Mouse (Mus musculus): ENCODE data around the gene Lcn12.
A peak's percentile ranks its signal among the peaks of the same experiment; 100 is the strongest.

Lcn12 gene

DNA sequence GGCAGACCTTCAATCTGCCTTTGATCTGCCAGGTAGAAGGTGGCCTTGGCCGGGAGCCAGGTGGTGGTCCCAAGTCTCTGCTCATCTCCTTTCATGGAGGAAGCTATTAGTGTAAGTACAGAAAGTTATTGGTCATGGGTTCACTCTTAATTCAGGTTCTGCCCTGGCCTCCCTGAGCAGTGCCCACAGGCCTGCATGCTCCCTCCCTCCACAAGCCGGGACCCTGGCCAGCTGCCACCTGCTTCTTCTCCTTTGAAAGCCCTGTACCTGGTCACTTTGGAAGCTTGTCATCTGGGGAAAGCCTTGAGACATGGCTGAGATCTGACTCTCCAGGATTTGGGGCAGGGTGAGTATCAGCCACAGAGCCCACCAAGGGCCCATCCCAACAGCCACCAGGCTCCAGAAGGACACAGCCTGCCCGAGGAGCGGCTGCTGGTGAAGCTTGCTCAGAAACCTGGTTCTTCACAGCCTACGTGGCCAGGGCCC, at the start of gene Lcn12:
Lcn12 (minus strand) TSS at position 436 of the 486 bp plus-strand sequence.
- DNase-seq, result no peak

DNA sequence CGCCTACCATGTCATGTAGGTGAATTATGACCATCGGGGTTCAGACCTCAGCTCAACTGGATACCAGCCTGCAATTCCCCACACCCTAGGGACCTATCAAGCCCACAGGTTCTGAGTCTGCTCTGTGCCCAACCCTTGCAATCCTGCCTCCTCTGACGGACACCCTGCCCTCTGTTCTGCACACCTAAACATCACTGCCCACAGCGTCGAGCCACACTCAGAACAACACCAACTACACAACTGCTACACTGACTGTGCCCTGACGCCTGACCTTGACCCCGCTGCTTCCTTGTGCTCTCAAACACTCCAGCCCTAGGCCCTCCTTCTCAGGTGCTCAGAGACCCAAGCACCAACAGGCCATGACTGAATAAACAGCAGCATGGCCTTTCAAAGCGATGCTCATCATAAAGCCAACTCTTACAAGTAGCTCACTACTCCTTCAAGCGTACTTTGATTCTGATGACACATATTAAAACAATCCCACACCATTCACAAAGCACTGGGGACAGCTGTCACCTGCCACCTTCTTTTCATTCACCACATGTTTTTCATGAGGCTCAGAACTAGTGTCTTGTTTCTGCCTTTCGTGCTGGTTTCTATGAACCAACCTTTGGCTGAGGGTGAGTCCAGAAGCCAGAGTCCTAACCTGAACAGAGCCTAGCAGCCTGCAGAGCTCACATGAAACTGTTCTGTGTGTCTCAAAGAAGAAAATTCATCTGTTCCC, 48.1 kb upstream of the Lcn12 start:
- peak; percentile 25 for DNase-seq

DNA sequence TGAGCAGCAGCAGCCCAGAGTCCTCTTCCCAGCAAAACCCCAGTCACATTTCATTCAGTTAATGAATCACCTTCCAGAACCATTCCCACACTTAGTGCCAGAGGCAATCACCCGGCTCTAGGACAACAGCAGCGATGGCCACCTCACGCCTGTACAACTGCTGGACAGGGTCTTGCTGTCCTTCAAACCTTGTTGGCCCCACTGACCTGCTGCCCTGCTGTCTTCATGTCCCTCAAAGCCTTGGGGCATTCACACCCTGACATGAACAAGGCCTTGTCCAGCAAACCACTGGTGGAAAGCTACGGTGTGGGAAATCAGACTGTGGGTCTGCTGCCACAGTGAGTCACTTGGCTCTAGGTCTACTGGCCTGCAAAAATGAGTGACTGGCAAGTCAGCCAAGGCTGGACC, 46.8 kb upstream of the Lcn12 start:
- DNase-seq, result no peak

DNA sequence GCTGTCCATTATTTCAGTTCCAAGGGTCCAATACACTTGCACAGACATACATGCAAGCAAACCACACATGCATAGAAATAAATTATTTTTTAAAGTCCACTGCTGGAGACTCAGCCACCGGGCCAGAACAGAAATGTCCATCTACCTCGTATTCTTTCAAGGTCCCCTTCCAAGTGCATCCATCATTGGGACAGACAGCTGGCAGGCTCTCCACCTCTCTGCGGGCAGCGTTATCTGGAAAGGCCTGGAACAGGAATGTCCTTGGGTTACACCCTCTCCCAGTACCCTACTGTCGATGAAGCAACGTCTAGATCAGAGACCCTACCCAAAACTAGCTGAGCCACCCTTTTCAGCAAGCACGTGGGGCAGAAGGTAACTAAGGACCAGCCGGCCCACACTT, 42.8 kb upstream of the Lcn12 start:
- no peak for DNase-seq

DNA sequence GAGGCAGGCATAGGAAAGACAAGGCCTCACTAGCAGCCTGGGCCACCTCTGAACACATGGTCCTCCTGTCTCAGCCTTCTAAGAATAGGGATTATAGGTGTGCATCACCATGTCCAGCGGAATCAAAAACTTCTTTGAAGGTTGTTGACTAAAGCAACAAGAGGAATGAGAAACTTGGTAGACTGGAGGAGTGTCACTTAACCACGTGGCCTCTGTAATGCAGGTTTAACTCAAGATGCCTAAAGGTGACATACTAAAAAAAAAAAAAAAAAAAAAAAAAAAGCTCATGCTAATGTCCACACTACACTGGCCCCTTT, 41.1 kb upstream of the Lcn12 start:
- no peak for DNase-seq

DNA sequence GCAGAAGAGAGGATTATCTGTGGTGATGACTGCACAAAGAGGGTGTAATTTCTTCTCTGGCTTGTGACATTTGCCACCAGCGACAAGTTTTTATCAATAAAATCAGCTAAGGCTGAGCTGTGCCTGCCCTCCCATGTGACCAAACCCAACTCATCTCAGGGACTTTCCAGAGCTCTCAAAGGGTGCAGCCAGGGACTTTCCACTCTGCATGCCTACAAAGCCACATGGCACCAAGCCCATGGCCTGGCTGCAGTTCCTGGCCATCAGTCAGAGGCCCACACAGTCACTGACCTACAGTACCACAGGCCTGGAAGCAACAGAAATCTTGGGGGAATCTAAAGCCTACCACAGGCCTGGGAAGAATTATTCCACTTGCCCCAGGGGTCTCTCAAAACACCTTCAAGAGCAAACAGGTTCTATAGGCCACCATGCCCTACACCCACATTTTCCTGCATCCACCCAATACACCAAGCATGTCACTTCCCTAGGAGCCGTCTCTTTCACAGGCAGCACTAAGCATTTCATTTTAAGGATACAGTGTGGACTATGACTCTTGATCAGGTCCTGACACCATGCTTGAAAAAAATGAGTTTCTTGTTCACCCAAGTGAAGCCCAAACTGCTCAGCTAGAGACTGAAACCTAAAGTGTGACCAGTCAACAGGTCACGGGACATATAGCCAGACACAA, 40.6 kb upstream of the Lcn12 start:
- peak; percentile 90 for DNase-seq

DNA sequence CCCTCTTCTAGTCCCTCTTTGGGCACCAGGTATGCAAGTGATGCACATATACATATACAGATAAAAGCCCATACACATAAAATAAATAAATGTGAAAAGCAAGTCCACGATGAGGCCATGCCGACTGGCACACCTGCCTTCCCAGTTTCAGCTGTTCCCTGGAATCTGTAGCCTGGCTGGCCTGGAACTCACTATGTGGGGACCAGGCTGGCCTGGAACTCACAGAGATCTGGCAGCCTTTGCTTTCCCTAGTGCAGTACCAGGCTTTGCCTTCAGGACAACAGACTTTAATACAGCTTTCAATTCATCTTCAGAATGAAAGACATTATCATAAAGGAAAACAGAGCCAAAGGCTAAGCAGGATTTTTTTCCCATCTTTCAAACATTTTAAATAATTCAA, 40.0 kb upstream of the Lcn12 start:
- DNase-seq, result no peak

DNA sequence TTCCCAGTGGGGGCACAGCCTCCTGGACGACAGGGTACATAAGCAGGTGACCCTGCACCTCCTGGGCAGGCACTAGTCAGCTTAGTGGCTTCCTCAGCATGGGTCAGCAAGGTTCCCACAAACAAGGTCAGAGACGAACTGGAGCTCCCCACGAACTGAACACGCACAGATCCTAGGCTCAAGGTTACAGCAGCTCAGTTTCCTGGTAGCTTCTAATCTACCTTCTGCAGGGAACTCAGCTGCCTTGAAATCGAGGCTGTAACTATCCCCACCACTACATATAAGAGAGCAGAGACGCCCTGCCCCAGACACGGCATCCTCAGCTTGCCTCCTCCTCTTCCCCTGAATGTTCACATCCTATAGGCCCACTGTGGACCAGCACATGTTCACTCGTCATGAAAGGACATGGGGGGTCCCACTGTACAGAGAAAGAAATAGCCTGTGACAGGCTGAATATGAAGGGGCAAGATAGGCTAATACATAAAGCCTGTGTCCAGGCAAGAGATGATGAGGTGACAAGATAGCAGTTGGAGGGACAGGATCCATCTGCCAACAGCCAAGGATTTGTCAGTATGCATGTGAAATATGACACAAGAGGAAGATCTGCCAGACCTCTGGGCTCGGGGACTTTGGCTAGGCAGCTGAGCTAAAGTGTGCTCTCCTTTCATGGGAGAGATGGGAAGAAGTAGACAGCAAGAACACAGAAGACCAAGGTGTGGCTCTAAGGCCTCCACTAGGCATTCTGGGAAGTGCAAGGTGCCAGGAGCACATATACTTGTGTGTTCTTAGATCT, 33.0 kb upstream of the Lcn12 start:
- no peak for DNase-seq

DNA sequence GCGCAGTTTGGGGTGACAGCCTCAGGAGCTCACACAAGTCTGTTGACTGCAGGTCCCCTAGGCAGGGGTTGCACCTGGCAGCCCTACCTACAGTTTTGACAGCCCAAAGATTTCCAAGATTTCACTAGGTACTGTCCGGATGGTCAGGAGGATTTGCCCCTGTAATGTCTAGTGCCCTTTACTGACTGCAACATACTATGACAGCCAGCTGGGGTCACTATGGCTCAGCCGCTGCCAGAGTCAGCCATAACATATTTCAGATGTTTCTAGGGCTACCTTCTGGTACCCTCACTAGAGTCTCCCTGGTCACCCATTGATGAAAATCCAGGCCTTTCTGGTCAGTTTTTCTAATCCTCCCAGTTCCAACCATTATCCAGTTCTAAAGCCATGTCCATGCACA, 16.2 kb upstream of the Lcn12 start:
- no peak for DNase-seq

DNA sequence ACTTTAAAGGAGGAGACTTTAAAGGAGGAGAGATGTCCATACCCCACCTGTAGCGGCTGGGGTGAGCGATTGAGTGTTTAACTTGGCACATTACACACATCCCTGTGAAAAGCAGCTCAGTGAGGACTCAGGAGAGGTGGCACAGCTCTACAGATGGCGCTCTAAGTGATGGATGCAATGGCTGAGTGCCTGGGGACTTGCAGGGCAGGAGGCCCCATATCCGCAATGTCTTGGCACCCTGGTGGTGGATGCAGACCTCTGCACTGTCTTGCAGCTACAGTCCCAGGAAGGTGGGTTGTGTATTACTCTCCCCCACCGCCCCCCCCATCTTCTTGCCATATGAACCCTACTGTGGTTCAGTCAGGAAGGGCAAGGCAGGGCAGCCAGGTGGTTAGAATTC, 13.3 kb upstream of the Lcn12 start:
- DNase-seq, result peak; percentile 56

DNA sequence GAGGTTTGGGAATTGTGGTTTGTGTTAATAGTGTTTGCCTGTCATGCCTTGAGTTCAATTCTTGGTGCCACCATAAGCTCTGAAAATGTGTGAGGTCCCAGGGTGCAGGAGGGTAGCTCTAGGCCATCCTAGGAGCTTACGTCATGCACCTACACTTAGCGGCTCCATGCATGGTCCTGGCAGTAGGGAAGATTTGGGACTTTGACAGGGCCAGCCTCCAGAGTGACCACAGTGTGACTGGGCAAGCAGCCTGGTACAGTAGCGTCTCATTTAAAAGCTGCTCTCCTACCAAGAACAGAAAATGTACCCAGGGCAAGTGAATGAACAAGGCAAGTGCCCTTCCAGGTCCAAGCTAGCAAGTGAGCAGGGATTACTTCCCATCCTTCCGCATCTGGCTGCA, 12.1 kb upstream of the Lcn12 start:
- no peak for DNase-seq

DNA sequence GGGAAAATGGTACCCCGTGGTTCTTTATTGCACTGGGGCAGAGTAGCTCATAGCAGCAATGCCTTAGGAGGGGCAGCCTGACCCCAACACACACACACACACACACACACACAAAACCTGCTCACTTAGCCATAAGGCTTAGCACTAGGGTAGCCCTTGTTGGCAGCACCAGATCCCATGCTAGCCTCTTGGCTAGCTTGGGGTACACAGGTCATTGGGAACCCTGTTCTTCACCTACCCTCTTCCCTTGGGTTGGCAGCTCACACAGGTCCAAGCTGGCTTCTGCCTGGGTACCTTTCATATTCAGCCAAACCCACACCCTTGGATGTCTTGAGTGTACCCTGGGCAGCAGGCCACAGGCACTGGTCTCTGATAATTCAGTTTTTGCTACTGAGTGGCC, 11.3 kb upstream of the Lcn12 start:
- DNase-seq, result no peak

DNA sequence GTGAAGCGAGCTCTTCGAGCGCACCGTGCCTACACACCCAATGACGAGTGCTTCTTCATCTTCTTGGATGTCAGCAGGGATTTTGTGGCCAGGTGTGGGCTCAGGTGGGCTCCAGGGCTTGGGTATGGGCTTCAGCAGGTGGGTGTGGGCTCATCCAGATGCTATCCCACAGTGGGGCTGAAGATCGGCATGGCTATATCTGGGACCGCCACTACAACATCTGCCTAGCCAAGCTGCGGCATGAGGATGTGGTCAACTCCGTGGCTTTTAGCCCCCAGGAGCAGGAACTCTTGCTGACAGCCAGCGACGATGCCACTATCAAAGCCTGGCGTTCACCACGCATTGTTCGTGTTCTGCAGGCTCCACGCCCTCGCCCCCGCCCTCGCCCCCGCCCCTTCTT, 10.8 kb upstream of the Lcn12 start:
- no peak for DNase-seq

DNA sequence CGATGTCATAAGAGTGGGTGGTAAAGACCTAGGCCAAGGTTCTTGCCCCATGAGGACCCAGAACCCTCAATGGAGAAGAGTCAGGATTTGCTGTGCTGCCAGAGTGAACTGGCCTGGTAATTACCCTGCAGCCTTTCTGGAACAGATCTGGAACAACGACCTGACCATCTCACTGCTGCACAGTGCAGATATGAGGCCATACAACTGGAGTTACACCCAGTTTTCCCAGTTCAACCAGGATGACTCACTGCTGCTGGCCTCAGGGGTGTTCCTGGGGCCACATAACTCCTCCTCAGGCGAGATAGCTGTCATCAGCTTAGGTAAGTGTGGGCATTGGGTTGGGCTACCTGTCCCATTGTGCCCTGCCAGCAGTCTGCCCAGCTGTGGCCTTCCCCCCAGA, 9.0 kb upstream of the Lcn12 start:
- no peak for DNase-seq

DNA sequence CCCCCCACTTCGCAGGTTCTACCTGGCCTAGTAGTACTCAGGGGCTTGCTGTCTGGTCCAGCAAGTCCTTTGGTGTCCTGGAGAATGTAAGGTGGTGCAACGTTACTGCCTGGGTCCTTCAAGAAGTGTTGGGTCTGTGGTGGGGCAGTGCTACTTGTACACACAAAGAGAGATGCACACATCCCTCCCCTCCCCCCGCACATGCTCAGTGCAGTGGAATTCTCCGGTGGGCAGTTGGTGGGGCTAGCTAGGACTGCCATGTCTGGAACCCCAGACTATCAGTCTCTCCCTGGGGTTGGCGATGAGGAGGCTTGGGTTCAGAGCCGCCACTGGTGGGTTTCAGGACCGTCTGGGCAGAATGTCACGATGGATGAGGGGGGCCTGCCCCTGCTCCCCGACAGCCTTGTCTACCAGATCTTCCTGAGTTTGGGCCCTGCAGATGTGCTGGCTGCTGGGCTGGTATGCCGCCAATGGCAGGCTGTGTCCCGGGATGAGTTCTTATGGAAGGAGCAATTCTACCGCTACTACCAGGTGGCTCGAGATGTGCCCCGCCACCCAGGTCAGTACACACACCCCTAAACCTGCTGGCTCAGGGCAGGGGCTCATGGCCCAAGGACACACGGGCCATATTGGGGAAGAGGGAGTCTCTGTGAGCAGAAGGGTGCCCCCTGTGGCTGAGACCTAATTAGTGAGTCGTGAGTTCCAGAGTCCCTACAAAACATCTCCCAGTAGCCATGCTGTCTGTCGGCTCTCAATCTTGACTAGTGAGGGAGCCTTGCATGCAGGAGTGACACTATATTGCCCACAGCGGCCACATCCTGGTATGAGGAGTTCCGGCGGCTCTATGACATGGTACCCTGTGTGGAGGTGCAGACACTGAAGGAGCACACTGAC, 8.1 kb upstream of the Lcn12 start, which contains the start of gene C8g:
C8g (minus strand) TSS at position 127 of the 894 bp plus-strand sequence.
- no peak for DNase-seq

DNA sequence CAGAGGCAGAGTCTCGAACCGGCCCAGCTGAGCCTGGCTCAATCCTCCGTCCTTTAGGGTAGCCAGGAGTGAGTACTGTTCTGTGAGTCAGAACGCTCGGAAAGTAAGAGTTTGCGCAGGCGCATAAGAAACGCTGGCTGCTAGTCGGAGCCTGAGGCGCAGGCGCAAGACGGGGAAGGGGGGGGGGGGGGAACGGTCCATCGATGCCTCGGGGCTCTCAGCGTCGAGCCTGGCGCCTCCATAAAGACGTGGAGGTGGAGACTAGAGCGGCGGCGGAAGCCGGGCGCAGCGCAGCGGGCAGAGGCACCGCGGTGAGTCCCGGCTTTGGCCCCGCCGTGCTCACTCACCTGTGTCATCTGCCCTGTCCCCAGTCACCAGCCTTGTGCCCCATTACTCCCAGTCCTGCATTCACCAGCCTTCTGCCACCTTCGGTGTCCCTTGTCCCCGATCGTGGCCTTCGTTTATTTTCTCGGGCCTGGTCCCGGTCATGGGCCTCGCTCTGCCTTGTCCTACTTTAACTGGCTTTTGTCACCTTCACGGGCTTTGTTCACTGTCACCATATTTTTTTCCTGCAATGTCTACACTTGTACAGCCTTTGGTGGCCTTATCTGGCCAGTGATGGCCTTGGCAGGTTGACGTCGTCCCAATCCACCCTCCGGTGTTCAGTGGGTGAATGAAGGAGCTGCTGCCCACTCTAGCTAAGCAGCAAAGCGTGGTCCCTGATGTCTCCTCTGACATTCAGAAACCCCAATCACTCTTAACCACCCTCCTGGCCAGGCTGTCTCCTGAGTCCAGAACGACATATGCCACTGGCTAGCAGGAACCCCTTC, 7.1 kb upstream of the Lcn12 start, which contains the start of gene Fbxw5:
Fbxw5 (plus strand) TSS at position 175 of the 830 bp plus-strand sequence.
- DNase-seq, result peak; percentile 93

DNA sequence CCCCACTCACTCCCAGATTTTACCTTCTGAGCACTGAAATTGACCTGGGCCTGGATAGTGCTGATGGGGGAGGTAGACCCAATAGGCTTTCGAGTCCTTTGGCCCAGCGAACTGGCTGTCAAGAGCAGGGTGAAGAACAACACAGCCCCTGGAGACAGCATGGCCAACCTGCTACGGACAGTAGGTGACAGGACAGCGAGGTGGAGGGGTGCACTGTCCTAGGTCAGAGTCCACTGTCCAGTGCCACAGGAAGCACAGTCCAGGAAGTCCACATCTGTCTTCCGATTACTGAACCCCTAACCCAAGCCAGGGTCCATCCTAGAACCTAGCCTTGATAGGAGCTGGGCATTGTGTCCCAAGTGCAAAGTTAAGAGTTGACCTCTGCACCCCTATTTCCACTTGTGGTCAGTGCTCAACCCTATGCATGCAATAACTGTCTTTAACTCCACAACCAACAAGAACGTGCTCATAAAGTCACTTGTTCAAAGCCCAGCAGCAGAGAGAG, 6.4 kb upstream of the Lcn12 start:
- no peak for DNase-seq

DNA sequence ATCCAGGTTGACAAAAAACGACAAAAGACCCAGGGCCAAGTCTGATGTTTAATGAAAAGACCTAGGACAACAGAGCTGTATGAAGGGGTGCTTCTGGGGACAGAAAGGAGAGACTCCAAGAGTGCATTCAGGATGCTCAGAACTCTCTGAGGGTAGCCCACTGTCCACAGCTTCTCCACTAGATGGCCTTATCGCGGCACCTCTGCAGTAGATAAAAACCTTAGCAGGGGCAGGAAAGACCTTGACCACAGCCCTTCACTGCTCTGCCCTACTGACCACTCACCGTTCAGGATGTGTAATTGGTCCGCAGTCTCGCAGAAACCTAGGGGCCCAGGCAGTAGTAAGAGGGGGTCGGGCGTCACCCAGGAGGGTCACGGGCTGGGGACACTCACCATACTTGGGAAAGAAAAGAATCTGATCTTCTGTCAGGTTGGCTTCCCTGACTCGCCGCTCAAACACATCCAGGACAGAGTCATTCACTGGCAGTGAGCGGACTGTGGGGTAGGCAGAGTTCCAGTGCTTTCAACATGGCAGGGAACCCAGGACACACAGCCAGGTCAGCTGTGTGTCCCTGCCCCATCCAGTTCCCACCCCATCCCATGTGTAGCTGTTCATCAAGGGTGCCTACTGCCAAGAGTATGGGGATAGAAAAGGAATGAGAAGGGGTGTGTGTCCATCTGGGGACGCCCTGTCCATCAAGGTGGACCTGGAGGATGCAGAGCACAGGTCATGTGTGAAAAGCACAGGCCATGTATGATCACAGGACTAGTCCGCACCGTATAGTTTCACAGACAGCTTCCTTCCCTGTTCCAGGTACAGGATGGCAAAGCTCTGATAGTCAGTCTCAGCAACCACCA, 5.1 kb upstream of the Lcn12 start:
- no peak for DNase-seq

DNA sequence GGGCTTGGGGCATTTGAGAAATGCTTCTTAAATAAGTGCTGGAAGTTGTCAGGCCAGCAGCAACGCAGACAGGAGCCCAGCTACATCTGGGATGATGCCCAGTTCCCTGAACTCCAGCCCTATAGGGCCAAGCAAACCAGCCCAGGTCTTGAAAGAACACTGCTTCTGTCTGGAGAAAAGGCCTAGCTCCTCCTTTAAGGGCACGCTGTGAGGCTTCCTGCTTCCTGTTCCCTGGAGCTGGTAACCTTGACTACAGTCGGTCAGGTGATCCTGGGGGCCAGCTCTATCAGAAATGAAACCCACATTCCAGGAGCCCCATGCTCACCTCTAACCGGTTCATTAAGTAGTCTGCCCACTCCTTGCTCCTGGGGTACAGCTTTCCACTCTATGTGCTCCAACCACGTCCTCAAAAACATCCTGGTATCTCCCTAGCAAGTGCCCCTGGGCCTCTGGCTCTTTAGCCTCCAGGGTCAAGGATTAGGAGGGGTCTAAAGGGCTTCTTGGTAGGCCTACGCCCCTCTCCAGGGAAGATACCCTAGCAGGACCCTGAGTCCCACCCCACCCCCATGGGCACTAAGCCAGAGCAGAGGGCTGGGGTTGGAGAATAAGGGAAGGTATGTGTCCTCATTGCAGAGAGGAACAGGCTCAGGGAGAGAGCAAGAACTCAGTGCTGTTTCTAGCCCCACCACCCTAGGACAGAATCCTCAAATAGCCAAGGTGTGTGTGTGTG, 4.3 kb upstream of the Lcn12 start:
- peak; percentile 7 for DNase-seq

DNA sequence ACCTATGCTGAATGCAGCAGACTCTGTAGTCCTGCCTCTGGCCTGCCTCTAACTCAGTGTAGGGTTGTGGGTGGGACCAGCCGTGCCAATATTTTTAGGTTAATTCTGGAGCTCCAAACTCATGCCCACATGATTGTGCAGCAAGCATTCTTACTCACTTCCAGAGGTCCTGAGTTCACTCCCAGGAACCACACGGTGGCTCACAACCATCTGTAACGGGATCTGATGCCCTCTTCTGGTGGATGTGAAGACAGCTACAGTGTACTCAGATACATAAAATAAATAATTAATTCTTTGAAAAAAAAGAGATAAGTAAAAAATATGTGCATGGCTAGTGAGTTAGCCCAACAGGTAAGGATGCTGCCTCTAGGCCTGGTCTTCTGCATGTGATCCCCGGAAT, 2.8 kb upstream of the Lcn12 start:
- peak; percentile 43 for DNase-seq
